Mouse (Mus musculus): ENCODE data around the gene Ccdc85b.

The Ccdc85b gene

DNA sequence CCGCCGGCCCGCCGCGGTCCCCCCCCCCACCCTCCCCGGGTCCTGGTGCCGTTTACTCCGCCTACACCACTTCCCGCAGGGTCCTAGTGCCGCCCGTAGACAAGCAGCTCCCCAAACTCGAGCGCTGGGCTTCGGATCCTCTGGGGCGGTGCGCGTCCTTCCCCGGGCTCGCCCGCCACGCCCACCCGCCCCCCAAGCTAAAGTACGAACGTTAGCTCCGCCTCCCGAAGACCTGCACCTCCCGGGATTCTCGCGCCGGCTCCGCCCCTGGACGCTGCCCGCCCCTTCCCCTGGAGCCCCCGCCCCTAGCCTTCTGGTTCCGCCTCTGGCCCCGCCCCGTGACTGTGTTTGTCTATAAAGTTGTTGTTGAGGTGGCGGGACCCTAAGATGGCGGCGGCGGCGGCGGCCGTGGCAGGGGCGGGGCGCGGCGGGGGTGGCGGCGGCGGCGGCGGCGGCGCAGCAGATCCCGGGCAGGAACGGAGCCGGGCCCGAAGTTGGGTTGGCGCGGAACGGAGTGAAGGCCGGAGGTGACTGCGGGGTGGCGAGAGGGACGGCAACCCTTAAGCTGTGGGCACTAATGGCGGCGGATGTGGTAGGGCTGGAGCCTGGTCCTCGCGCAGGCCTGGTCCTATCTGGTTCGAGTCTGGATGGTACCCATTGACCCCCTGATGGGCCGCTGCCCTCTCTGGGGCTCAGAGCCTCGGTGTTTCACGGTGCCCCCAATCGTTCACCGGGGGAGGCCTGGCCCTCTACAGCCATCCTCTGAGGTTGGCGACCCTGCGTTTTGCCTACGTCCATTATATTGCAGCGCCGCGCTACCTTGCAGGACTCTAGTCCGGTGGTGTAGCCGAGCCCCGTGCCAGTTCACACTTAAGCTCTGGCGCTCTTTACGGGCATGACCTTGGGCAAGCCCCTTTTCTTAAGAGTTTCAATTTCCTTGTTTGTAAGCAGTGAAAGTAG lies 32.6 kb downstream of the Ccdc85b start, which contains the start of the genes Drap1 and AI837181:
TSS of gene Drap1 (minus strand) at position 198 of the 960 bp plus-strand sequence.
TSS of gene AI837181 (plus strand) at position 363 of the 960 bp plus-strand sequence.
- WGBS, result 1% methylated on average over 86 of the region's 87 CpGs

GRCm38 (mm10) chr19:5424092-5424781 lies 33.5 kb downstream of the Ccdc85b start:
- WGBS, result under 1% methylated on average over 48 of the region's 48 CpGs

GRCm38 (mm10) chr19:5423561-5423960 lies 34.1 kb downstream of the Ccdc85b start:
- WGBS, result 54% methylated on average over 12 of the region's 12 CpGs

GRCm38 (mm10) chr19:5422895-5423443 lies 34.7 kb downstream of the Ccdc85b start:
- WGBS, result 83% methylated on average over 9 of the region's 9 CpGs

DNA sequence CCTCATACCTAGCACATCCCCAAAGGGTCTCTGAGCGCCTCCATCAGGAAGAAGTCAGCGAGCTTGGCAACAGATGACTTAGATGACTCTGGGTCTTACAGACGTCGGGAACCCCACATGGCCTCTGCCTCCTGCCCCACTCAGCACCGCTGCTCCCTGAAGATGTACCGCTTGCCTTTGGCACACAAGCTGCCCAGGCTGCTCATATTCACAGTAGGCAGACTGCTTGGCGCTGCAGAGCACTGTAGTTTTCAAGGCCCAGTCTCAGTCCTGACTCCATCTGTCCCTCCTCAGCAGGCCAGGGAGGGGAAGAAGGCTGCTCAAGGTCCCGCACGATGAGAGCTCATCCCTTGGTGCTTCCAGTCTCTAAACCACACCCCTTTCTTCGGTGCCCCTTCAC lies 35.4 kb downstream of the Ccdc85b start:
- 73% methylated on average over 10 of the region's 10 CpGs for WGBS

- WGBS, result 85% methylated on average over 5 of the region's 5 CpGs
Observed at GRCm38 (mm10) chr19:5421784-5422183, 35.9 kb downstream of the Ccdc85b start.

- 86% methylated on average over 6 of the region's 6 CpGs for WGBS
Observed at GRCm38 (mm10) chr19:5420579-5420978, 37.1 kb downstream of the Ccdc85b start.

GRCm38 (mm10) chr19:5419630-5420029 lies 38.1 kb downstream of the Ccdc85b start:
- 97% methylated on average over 9 of the region's 9 CpGs for WGBS

- WGBS, result 94% methylated on average over 8 of the region's 8 CpGs
Observed at GRCm38 (mm10) chr19:5418750-5419466, 38.8 kb downstream of the Ccdc85b start.

GRCm38 (mm10) chr19:5414534-5414957 lies 43.1 kb downstream of the Ccdc85b start:
- 63% methylated on average over 2 of the region's 2 CpGs for WGBS

- 65% methylated on average over 4 of the region's 4 CpGs for WGBS
Observed at GRCm38 (mm10) chr19:5413840-5414239, 43.9 kb downstream of the Ccdc85b start.

- 42% methylated on average over 5 of the region's 5 CpGs for WGBS
Observed at GRCm38 (mm10) chr19:5411961-5412360, 45.7 kb downstream of the Ccdc85b start.

DNA sequence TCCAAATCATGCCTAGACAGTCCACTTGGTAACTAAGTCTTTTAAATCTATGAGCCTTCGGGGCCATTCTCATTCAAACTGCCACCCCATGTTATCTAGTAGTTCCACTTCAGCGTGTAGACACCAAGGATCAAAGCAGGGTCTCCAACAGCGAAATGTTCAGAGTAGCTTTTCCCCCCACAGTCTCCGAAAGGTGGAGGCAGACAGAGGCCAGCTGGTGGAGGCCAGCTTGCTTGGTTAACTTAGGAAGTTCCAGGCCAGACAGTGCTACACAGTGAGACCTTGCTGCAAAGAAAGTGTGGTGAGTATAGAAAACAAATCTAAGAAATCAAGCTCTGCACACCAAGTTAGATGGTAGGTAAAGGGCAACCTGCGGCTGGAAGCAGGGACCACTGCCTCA lies 47.1 kb downstream of the Ccdc85b start:
- 92% methylated on average over 5 of the region's 5 CpGs for WGBS

- 58% methylated on average over 5 of the region's 5 CpGs for WGBS
Observed at GRCm38 (mm10) chr19:5409068-5409467, 48.6 kb downstream of the Ccdc85b start.

DNA sequence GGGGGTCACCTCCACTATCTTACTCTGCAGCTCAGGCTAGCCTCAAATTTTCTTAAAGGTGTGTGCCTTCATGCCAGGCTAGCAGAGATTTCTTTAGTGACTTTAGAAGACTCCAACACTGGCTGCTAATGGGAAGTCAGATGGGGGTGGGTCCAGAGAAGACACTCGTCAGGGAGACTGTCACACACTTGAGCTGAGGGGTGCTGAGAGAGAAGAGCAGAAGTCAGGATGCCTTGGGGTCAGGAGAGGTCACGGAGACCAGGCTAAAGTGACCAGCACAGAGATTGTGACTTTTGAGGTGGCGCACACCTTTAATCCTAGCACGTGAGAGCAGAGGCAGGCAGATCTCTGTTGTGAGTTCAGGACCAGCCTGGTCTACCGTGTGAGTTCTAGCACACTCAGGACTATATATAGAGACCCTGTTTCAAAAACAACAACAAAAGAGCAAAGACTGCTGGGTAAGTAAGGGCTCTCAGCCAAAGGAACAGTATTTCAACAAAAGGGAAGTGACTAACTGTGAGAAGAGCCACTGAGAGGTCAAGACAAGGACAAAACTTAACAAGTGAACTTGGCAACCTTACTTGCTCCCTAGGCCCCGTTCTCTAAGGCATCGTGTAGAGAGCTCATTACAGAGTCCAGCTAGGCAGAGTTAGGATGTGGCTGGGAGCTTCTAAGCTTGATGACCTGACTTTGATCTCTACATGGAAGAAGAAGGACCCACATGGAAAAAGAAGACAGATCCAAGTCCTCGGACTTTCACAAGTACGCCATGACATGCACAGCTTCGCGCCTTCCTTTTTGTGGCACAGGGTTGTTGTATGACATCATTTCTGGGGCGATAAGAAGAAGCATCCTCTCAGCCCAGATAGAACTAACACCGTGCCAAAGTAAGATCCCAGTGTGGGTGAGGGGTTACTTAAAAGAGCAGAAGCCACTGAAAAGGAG lies 49.4 kb downstream of the Ccdc85b start:
- WGBS, result 61% methylated on average over 13 of the region's 13 CpGs

GRCm38 (mm10) chr19:5407133-5407532 lies 50.6 kb downstream of the Ccdc85b start:
- 14% methylated on average over 7 of the region's 7 CpGs for WGBS

- 27% methylated on average over 25 of the region's 25 CpGs for WGBS
Observed at GRCm38 (mm10) chr19:5406531-5407126, 51.1 kb downstream of the Ccdc85b start.

DNA sequence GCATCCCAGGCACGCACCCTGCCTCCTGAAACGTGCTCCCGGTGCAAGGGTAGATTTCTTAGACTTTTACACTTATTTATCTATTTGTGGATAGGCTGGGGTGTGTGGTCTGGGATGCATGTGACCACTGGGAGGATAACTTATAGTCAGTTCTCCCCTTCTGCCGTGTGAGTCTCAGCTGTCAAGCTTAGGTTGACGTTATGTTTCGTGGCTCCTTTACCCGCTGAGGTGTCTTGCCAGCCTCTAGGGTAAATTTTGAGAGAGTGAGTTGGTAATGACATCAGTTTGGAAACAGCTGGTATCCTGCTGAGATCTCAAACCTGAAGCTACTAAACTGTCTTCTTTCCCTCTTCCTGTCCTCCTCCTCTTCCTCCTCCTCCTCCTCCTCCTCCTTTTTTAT lies 51.8 kb downstream of the Ccdc85b start:
- 24% methylated on average over 7 of the region's 7 CpGs for WGBS
